Mouse (Mus musculus) CD8-positive naive resting alpha-beta T cell, adult 2 months (primary cell): ENCODE results near the gene Jam3.
"Not testable (repeated sequence)": the region's sequence is repeated elsewhere in the genome, so short reads cannot be mapped to it uniquely, and the experiment has no call there.

Source experiments
- DNase-seq, 2 experiments: peaks; one replicate each; pipeline ENCODE4 v3.0.0; 2022; ENCODE audit warnings: low read depth in 2 of 2, low spot score in 2 of 2

Jam3 gene

DNA sequence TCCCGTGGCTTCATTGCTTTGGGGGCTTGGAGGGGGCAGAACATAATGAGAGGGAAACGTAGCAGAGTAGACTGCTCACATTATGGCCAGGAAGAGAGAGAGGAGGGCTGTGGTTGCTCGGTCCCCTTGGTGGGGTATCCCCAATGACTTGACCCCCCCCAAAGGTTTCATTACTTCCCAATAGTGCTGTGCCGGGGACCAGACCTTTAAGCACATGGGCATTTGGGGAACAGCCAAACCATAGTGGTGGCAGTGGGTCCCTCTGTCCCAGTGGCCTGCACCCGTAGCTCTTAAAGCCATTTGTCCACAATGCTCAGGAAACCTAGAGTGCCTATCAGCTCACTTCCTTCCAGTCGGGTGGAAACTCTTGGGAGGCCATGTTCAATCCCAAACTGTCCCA, 17.6 kb upstream of the Jam3 start:
- DNase-seq = no peak

GRCm38 (mm10) chr9:27170726-27171125, 15.5 kb upstream of the Jam3 start:
- no peak for DNase-seq

GRCm38 (mm10) chr9:27166981-27167380, 11.8 kb upstream of the Jam3 start:
- no peak for DNase-seq

DNA sequence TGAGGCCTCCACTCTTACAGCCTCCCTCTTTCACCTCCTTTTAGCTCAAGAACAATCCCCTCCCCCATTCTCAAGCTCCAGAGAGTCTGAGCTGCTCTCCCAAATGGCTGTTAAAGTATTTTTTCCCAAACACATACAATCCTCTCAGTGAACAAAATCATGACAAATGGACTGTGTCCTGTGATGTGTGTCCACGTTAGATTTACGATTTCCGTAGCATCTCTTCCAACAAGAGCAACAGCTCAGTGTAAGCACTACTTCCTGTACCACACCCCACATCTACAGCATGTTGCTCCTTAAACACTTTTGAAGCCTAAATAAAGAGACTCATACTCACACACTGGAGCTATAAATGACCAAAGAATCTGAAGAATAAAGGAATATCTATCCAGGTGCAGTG, 10.4 kb upstream of the Jam3 start:
- DNase-seq = no peak

GRCm38 (mm10) chr9:27164957-27165356, 9.7 kb upstream of the Jam3 start:
- DNase-seq = no peak

- DNase-seq = not testable (repeated sequence)
These were observed 8.4 kb upstream of the Jam3 start for GRCm38 (mm10) chr9:27163661-27164060.

DNA sequence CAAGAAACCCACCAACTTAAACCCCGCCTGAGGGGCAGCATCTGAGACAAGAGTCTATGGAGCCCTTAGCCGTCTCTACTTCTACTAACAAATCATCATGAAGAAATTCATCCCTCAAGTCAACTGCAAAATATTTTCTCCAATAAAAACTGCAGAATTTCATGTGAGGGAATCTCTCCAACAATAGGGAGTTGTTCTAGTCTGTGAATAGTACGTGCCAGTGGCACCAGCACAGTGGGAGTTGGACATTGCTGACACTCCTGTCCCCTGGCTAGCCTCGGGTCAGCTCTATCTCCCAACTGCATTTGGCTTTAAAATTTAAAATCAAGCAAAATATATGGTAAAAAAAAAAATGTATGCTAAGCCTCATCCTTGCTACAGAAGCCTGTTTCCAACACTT, 1.4 kb downstream of the Jam3 start:
- no peak for DNase-seq

- DNase-seq = no peak
These were observed 5.4 kb downstream of the Jam3 start for GRCm38 (mm10) chr9:27149836-27150235.

GRCm38 (mm10) chr9:27148631-27149471, 6.4 kb downstream of the Jam3 start:
- DNase-seq = no peak

- DNase-seq = no peak
These were observed 7.3 kb downstream of the Jam3 start for GRCm38 (mm10) chr9:27147946-27148345.

DNA sequence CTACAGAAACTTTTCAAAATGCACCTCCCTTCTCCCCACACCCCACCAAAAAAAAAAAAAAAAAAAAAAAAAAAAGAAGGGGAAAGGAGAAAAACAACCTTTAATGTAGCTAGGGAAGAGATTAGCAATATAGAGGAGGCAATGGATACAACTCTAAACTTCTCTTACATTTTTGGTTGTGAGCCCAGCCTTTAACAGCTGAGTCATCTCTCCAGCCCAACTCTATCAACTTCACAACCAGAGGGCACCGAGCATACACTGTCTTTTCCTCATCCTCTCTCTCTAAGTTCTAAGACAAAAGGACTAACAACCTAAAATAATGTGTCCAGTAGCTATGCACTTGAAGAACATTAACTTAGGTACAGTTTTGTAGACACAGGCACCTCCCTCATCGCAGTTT, 8.4 kb downstream of the Jam3 start:
- no peak for DNase-seq

DNA sequence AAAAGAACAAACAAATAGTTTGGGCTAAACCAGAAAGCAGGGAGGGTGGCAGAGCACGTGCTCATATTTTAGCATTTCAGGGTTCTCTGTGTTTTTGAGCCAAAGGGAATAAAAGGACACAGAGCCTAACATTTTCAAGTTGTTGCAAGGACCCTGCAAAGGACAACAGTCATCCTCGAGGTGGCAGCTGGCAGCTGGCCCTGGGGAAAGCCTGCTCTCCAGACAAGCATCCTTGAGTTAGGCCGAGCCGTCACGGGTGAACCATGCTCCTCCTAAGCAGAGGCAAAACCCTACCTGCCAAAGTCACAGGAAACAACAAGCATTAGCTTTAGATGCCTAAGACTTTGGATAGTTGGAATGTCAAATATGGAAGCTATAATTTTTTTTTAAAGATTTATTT, 10.2 kb downstream of the Jam3 start:
- no peak for DNase-seq

GRCm38 (mm10) chr9:27144271-27144840, 10.9 kb downstream of the Jam3 start:
- DNase-seq = no peak

- no peak for DNase-seq
These were observed 14.7 kb downstream of the Jam3 start for GRCm38 (mm10) chr9:27140432-27141065.

- no peak for DNase-seq
These were observed 18.6 kb downstream of the Jam3 start for GRCm38 (mm10) chr9:27136651-27137050.

DNA sequence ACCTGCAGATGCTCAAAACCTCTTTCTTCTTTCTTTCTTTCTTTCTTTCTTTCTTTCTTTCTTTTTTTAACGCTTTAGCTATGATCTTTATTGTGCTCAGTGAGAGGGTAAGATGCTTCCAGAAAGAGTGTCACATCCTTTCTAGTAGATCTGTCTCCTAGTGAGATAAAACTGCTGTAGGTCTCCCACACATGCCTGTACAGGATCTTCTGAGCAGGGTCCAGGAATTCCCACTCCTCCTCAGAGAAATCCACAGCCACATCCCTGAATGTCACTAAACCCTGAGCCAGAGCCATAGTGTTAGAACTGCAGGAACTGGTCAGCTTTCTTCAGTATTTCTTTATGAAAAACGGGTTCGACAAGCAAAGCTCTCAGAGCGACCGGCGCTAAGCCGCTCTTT, 19.8 kb downstream of the Jam3 start:
- DNase-seq = no peak

DNA sequence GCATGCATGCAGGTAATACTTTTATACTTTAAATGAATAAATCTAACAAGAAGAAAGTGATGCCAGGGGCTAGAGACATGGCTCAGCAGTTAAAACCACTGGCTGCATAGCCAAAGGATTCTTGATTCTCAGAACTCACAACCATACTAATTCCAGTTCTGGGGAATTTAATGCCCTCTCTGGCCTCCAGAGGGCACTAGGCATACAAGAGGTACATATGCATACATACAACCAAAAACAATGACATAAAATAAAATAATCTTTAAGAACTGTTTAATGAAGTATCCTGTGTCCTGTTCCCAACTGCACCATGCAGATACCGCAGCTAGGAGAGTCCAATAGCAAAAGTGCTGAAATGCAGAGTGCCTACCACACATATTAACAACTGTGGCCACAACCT, 20.8 kb downstream of the Jam3 start:
- no peak for DNase-seq

GRCm38 (mm10) chr9:27128629-27129028, 26.6 kb downstream of the Jam3 start:
- no peak for DNase-seq

DNA sequence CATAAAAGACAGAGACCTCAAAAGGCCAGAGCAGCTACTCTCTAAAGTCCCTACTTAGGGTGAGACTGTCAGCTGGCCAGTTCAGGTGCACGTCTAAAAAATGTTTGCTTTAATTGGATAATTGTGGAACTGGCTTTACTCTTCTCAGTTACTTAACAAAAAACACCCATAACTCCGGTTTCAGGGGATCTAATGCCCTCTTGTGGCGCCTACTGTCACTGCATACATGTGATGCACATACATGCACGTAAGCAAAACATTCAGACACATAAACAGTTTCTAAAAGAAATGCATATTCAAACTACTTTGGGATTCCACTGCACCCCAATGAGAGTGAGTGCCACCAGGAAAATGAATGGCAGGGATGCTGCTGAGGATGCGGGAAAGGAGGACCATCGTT, 28.7 kb downstream of the Jam3 start:
- DNase-seq = no peak

- DNase-seq = no peak
These were observed 29.8 kb downstream of the Jam3 start for GRCm38 (mm10) chr9:27125450-27125849.

DNA sequence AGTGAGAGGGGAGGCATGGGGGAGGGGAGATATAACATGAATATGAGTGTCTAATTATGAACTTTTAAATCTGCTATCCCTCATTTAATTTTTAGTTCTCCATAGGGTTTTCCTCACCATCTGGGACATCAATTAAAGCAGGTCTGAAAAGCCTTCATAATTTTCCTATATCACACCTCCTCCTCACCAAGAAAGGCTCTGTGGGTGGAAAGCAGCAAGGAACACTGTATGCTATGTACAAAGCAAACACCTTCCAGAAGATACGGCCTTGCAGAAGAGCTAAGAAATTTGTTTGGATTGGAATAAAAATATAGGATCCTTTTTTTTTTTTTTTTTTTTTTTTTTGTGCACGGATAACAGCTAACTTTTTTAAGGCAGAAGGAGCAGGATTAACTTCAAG, 31.3 kb downstream of the Jam3 start:
- DNase-seq = no peak

DNA sequence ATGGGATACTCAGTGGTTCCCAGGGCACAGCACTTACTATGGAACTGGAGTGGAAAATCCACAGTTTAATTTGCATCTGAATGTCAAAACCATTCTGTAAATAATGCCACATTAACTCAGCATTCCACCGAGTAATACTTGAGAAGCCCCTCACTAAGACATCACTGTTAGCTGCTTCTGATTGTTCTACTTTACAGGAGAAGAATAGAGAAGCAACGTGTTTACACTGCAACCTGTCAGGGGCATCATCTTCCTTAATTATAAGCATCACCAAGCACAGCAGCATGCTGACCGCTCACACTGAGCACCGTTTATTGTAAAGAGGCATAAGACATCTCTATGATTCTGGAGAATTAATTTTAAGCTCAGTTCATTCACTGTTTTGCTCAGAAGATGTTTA, 32.3 kb downstream of the Jam3 start:
- DNase-seq = no peak
